Mouse (Mus musculus) heart, embryonic 14.5 days (tissue): ENCODE measurements around the gene Cks1b. TPM values are rescaled to one million over a fixed set of nuclear protein-coding genes. Genes with fewer than 3 reads are reported as not detected.
A peak's percentile ranks its signal among the peaks of the same experiment; 100 is the strongest.

Experiments
- ATAC-seq: fragments of 200-750 bp; cut with Nextera tagmentation; 2 replicates; pipeline ENCODE4 v1.8.0; 2017; ENCODE audit warnings: low read depth, moderate TSS enrichment; ENCODE audit not compliant: insufficient number of reproducible peaks, insufficient read depth, low FRiP score
- H3K27ac ChIP-seq, 2 experiments: fragments of 200-500 bp in 1 of 2; fragments of 300-500 bp in 1 of 2; sonication (generic) in 1 of 2; replicated peaks in 1 of 2; 2 replicates each; pipeline ENCODE4 v1.5.1; 2012 to 2014; ENCODE audit warnings: low read depth in 2 of 2, low read length in 2 of 2, control low read depth in 1 of 2, mild to moderate bottlenecking in 1 of 2, mixed read lengths in 1 of 2; ENCODE audit not compliant: control insufficient read depth in 1 of 2, insufficient read depth in 1 of 2
- H3K27me3 ChIP-seq: fragments of 300-500 bp; sonication (generic); 2 replicates; pipeline ENCODE4 v1.6.1; 2014; ENCODE audit warnings: mild to moderate bottlenecking, low read length, control low read depth; ENCODE audit not compliant: control insufficient read depth, insufficient read depth
- H3K36me3 ChIP-seq: fragments of 300-500 bp; sonication (generic); 2 replicates; pipeline ENCODE4 v1.6.1; 2014; ENCODE audit warnings: mild to moderate bottlenecking, control low read depth, low read length, mixed read lengths; ENCODE audit not compliant: control insufficient read depth, insufficient read depth
- H3K4me1 ChIP-seq, 2 experiments: fragments of 200-500 bp in 1 of 2; fragments of 300-500 bp in 1 of 2; sonication (generic) in 1 of 2; 2 replicates each; pipeline ENCODE4 v1.6.1; 2012 to 2014; ENCODE audit warnings: low read length in 2 of 2, control low read depth in 1 of 2, mixed read lengths in 1 of 2; ENCODE audit not compliant: control insufficient read depth in 2 of 2, insufficient read depth in 2 of 2
- H3K4me2 ChIP-seq: fragments of 300-500 bp; sonication (generic); 2 replicates; pipeline ENCODE4 v1.6.1; 2014; ENCODE audit warnings: mild to moderate bottlenecking, low read length
- H3K4me3 ChIP-seq, 2 experiments: fragments of 200-500 bp in 1 of 2; fragments of 300-500 bp in 1 of 2; sonication (generic) in 1 of 2; 2 replicates each; pipeline ENCODE4 v1.5.1; 2012 to 2014; ENCODE audit warnings: low read length in 2 of 2, mild to moderate bottlenecking in 2 of 2, control low read depth in 1 of 2, low read depth in 1 of 2, moderate library complexity in 1 of 2; ENCODE audit not compliant: control insufficient read depth in 1 of 2, insufficient read depth in 1 of 2
- H3K9ac ChIP-seq: fragments of 300-500 bp; sonication (generic); 2 replicates; pipeline ENCODE4 v1.6.1; 2014; ENCODE audit warnings: mild to moderate bottlenecking, low read length
- H3K9me3 ChIP-seq: fragments of 300-500 bp; sonication (generic); 2 replicates; pipeline ENCODE4 v1.6.1; 2016; ENCODE audit warnings: low read length, control low read depth; ENCODE audit not compliant: control insufficient read depth
- WGBS: fragments of 180-500 bp; shearing (Covaris S2); extraction: QIAGEN DNeasy Blood & Tissue Kit; methylation state at CpG from one replicate; pipeline ENCODE4 v1.1.7; 2014; 5-methylcytosine and 5-hydroxymethylcytosine counted together
- polyA plus RNA-seq: library from polyadenylated mRNA; unstranded; fragments of >200 nt; fragmentation: Nextera tagmentation; extraction: Ambion mirVana; gene quantifications from 2 replicates; pipeline ENCODE4 v1.2.1, GENCODE M21; 2014

The Cks1b gene
- polyA plus RNA-seq, 1 experiment from 2014 or later = 368 TPM

GRCm38 (mm10) chr3:89417840-89418169 is 378 bp downstream of the Cks1b start:
- ATAC-seq = peak; percentile 13; the same call in 1 of the 2 replicates
- Histone ChIP-seq H3K9ac (peak overlapping the region; percentile 79), H3K4me1 (peaks cover 14 to 40% of the 10 kb centered on the region in 2 experiments), H3K36me3 (peaks cover 33% of the 10 kb centered on the region), H3K27ac (peak overlapping the region; percentile 81 to 86), H3K9me3 (no peaks in the 10 kb centered on the region), H3K27me3 (no peaks in the 10 kb centered on the region), H3K4me3 (peak overlapping the region; percentile 59 to 75), H3K4me2 (peak overlapping the region; percentile 84)
- under 1% methylated on average over 20 of the region's 20 CpGs for WGBS

DNA sequence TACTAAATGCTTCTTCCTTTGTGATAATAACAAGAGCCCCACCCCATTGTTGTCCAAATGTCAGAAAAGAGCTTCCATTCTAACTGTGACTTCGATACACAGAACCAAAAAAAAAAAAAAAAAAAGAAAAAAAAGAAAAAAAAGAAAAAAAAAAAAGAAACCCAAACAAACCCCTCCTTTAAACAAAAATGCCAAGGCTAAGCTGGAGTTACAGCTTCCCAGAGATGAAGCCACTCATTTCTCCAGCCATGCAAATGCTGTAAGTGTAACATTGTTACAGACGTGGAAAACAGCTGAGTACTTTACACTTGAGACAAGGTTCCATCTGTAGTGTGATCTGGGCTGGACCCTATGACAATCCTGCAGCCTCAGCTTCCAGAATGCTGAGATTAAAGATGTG is 1.1 kb downstream of the Cks1b start:
- Histone ChIP-seq H3K4me3 (peak overlapping the region; percentile 59 to 75; a peak in 3 of 4 replicates), H3K4me1 (peaks cover 14 to 35% of the 10 kb centered on the region in 2 experiments), H3K9me3 (no peaks in the 10 kb centered on the region), H3K27ac (peak overlapping the region; percentile 52 to 86; a peak in 3 of 4 replicates), H3K4me2 (peak overlapping the region; percentile 84), H3K36me3 (peaks cover 33% of the 10 kb centered on the region), H3K27me3 (no peaks in the 10 kb centered on the region), H3K9ac (peak overlapping the region; percentile 79)
- 31% methylated on average over 2 of the region's 2 CpGs for WGBS
- ATAC-seq = no peak

- no peaks in the 10 kb centered on the region for H3K9me3 ChIP-seq
- no peak overlapping the region for H3K27ac ChIP-seq
- 94% methylated on average over 8 of the region's 8 CpGs for WGBS
- H3K4me2 ChIP-seq = no peak overlapping the region
- peaks cover 8 to 28% of the 10 kb centered on the region in 2 experiments for H3K4me1 ChIP-seq
- H3K4me3 ChIP-seq = no peak overlapping the region
- no peak overlapping the region for H3K9ac ChIP-seq
- ATAC-seq = no peak
- H3K27me3 ChIP-seq = no peaks in the 10 kb centered on the region
- peaks cover 33% of the 10 kb centered on the region for H3K36me3 ChIP-seq
These were observed 2.0 kb downstream of the Cks1b start for GRCm38 (mm10) chr3:89416158-89416557.

- Histone ChIP-seq H3K36me3 (peaks cover 52% of the 10 kb centered on the region), H3K27me3 (no peaks in the 10 kb centered on the region), H3K4me3 (peak within 1 kb of the TSS; percentile 71 to 82), H3K4me1 (peaks cover 6 to 11% of the 10 kb centered on the region in 2 experiments), H3K9ac (peak within 1 kb of the TSS; percentile 82), H3K4me2 (peak within 1 kb of the TSS; percentile 87), H3K27ac (peak within 1 kb of the TSS; percentile 33 to 50; a peak in 2 of 4 replicates), H3K9me3 (no peaks in the 10 kb centered on the region)
- peak; percentile 99 for ATAC-seq
- 6% methylated on average over 28 of the region's 28 CpGs for whole genome bisulfite sequencing
These were observed 6.4 kb downstream of the Cks1b start, which contains the start of gene Flad1 for GRCm38 (mm10) chr3:89411490-89412393. TSS of gene Flad1 (minus strand) at chr3:89411870.

- H3K9ac ChIP-seq = peak overlapping the region; percentile 82
- 75% methylated on average over 10 of the region's 10 CpGs for WGBS
- H3K4me2 ChIP-seq = peak overlapping the region; percentile 87
- ATAC-seq = no peak
- peaks cover 47% of the 10 kb centered on the region for H3K36me3 ChIP-seq
- no peaks in the 10 kb centered on the region for H3K9me3 ChIP-seq
- peak overlapping the region; percentile 71 to 82 for H3K4me3 ChIP-seq
- H3K4me1 ChIP-seq = peaks cover 6 to 7% of the 10 kb centered on the region in 2 experiments
- 0 out of 4 replicates have a peak overlapping the region, but pooled peaks of 1 of the 2 experiments have one; percentile 33 for H3K27ac ChIP-seq
- no peaks in the 10 kb centered on the region for H3K27me3 ChIP-seq
These were observed 7.3 kb downstream of the Cks1b start for GRCm38 (mm10) chr3:89410864-89411263.

DNA sequence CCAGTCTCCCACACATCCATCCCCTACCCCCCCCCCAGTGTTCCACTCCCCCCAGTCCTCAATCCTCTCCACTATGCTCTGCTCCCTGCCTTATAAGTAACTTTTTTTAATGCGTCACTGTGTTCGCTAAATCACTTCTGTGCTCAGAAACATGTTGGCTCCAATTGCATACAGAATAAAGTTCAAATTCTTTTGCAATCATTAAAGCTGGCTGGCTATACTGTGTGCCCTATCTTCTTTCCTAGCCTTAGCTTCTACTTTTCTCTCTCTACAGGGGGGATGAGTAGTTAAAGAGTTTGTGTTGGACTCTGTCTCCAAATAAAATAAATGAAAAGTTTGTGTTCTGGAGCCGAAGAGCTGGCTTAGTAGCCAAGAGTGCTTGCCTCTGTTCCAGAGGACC is 8.5 kb downstream of the Cks1b start:
- Histone ChIP-seq H3K4me1 (peaks cover 6 to 7% of the 10 kb centered on the region in 2 experiments), H3K9ac (no peak overlapping the region), H3K4me2 (no peak overlapping the region), H3K36me3 (peaks cover 46% of the 10 kb centered on the region), H3K27ac (no peak overlapping the region), H3K27me3 (no peaks in the 10 kb centered on the region), H3K9me3 (no peaks in the 10 kb centered on the region), H3K4me3 (no peak overlapping the region)
- 91% methylated on average over 3 of the region's 3 CpGs for WGBS
- ATAC-seq = no peak

- Histone ChIP-seq H3K36me3 (peaks cover 48% of the 10 kb centered on the region), H3K9me3 (no peaks in the 10 kb centered on the region), H3K27me3 (no peaks in the 10 kb centered on the region), H3K9ac (no peak overlapping the region), H3K4me2 (no peak overlapping the region), H3K4me3 (no peak overlapping the region), H3K27ac (no peak overlapping the region), H3K4me1 (peaks cover 6 to 7% of the 10 kb centered on the region in 2 experiments)
- no peak for ATAC-seq
- 53% methylated on average over 16 of the region's 16 CpGs for WGBS
These were observed 9.7 kb downstream of the Cks1b start for GRCm38 (mm10) chr3:89408448-89408847.
